Mouse (Mus musculus) kidney, adult 18-20 months (tissue): Measurements from ENCODE around the gene Tubal3.
"Not testable (repeated sequence)": the region's sequence is repeated elsewhere in the genome, so short reads cannot be mapped to it uniquely, and the experiment has no call there.

ENCODE experiments used
- DNase-seq: peaks from one replicate; pipeline ENCODE4 v3.0.0; 2021

Gene Tubal3

GRCm38 (mm10) chr13:3917571-3918311 lies at the start of gene Tubal3, which contains the start of gene Net1:
Tubal3 (plus strand) TSS chr13:3918274.
Net1 (minus strand) TSS chr13:3918220.
- peak; percentile 92 for DNase-seq

- no peak for DNase-seq
Observed at GRCm38 (mm10) chr13:3869901-3870300, 48.2 kb upstream of the Tubal3 start.

GRCm38 (mm10) chr13:3872832-3873231 lies 45.2 kb upstream of the Tubal3 start:
- DNase-seq: no peak

GRCm38 (mm10) chr13:3876448-3876847 lies 41.6 kb upstream of the Tubal3 start:
- DNase-seq: no peak

GRCm38 (mm10) chr13:3877185-3877584 lies 40.9 kb upstream of the Tubal3 start:
- no peak for DNase-seq

- DNase-seq: no peak
Observed at GRCm38 (mm10) chr13:3877679-3878220, 40.3 kb upstream of the Tubal3 start.

GRCm38 (mm10) chr13:3886663-3887062 lies 31.4 kb upstream of the Tubal3 start:
- DNase-seq: no peak

- DNase-seq: no peak
Observed at GRCm38 (mm10) chr13:3889111-3889510, 29.0 kb upstream of the Tubal3 start.

GRCm38 (mm10) chr13:3890061-3890460 lies 28.0 kb upstream of the Tubal3 start:
- DNase-seq: no peak

- peak; percentile 61 for DNase-seq
Observed at GRCm38 (mm10) chr13:3891479-3892087, 26.5 kb upstream of the Tubal3 start.

GRCm38 (mm10) chr13:3892601-3893000 lies 25.5 kb upstream of the Tubal3 start:
- DNase-seq: no peak

- peak; percentile 96 for DNase-seq
Observed at GRCm38 (mm10) chr13:3893126-3893734, 24.8 kb upstream of the Tubal3 start.

- DNase-seq: peak; percentile 30
Observed at GRCm38 (mm10) chr13:3894549-3894948, 23.5 kb upstream of the Tubal3 start.

GRCm38 (mm10) chr13:3895397-3895980 lies 22.6 kb upstream of the Tubal3 start:
- DNase-seq: peak; percentile 20

GRCm38 (mm10) chr13:3896032-3896431 lies 22.0 kb upstream of the Tubal3 start:
- DNase-seq: no peak

GRCm38 (mm10) chr13:3896913-3897312 lies 21.2 kb upstream of the Tubal3 start:
- peak; percentile 77 for DNase-seq

GRCm38 (mm10) chr13:3898202-3898601 lies 19.9 kb upstream of the Tubal3 start:
- DNase-seq: not testable (repeated sequence)

GRCm38 (mm10) chr13:3899301-3899700 lies 18.8 kb upstream of the Tubal3 start:
- DNase-seq: no peak

GRCm38 (mm10) chr13:3907151-3907696 lies 10.8 kb upstream of the Tubal3 start:
- DNase-seq: no peak

GRCm38 (mm10) chr13:3908262-3908661 lies 9.8 kb upstream of the Tubal3 start:
- no peak for DNase-seq

GRCm38 (mm10) chr13:3910356-3910755 lies 7.7 kb upstream of the Tubal3 start:
- DNase-seq: no peak

- no peak for DNase-seq
Observed at GRCm38 (mm10) chr13:3913504-3913903, 4.6 kb upstream of the Tubal3 start.

- DNase-seq: no peak
Observed at GRCm38 (mm10) chr13:3924483-3924882, 6.4 kb downstream of the Tubal3 start.
